Mouse (Mus musculus): Measurements from ENCODE around the gene Btbd18. TPM values are rescaled to one million over a fixed set of nuclear protein-coding genes. Genes with fewer than 3 reads are reported as not detected.

The Btbd18 gene
- 0.16 TPM for polyA plus RNA-seq (2017; shearing (Covaris generic))

GRCm38 (mm10) chr2:84658806-84659205 lies at the start of gene Btbd18:
Gene Btbd18 (plus strand): TSS chr2:84659079.

GRCm38 (mm10) chr2:84650464-84651195 lies 8.2 kb upstream of the Btbd18 start, which contains the start of gene Ctnnd1:
Gene Ctnnd1 (minus strand): TSS chr2:84650765.

GRCm38 (mm10) chr2:84670569-84670933 lies 11.7 kb downstream of the Btbd18 start, which contains the start of gene Selenoh:
Gene Selenoh (minus strand): TSS chr2:84670770.

GRCm38 (mm10) chr2:84677968-84678880 lies 19.3 kb downstream of the Btbd18 start, which contains the start of the genes Gm28635 and Med19:
Gene Gm28635 (minus strand): TSS chr2:84678041.
Gene Med19 (plus strand): TSS chr2:84678402.

GRCm38 (mm10) chr2:84679016-84679415 lies 20.1 kb downstream of the Btbd18 start, which contains the start of gene Tmx2:
Gene Tmx2 (minus strand): TSS chr2:84679140.

GRCm38 (mm10) chr2:84714811-84715561 lies 56.1 kb downstream of the Btbd18 start, which contains the start of gene Zdhhc5:
Gene Zdhhc5 (minus strand): TSS chr2:84715180.

Other genes starting within 250 kb of the Btbd18 start
- gene Calcrl, start 233.7 kb upstream of the Btbd18 start, polyA plus RNA-seq (2017; shearing (Covaris generic)) = 36.0 TPM
- gene Tfpi, start 182.3 kb upstream of the Btbd18 start, polyA plus RNA-seq (2017; shearing (Covaris generic)) = 9.9 TPM
- gene Ctnnd1, start 8.3 kb upstream of the Btbd18 start, polyA plus RNA-seq (2017; shearing (Covaris generic)) = 4.3 TPM
- gene Selenoh, start 11.7 kb downstream of the Btbd18 start, polyA plus RNA-seq (2017; shearing (Covaris generic)) = 88.2 TPM
- not detected for gene Gm28635, start 19.0 kb downstream of the Btbd18 start, polyA plus RNA-seq (2017; shearing (Covaris generic))
- 37.8 TPM for gene Med19, start 19.3 kb downstream of the Btbd18 start, polyA plus RNA-seq (2017; shearing (Covaris generic))
- 122 TPM for gene Tmx2, start 20.1 kb downstream of the Btbd18 start, polyA plus RNA-seq (2017; shearing (Covaris generic))
- gene Zdhhc5, start 56.1 kb downstream of the Btbd18 start, polyA plus RNA-seq (2017; shearing (Covaris generic)) = 29.0 TPM
- 68.6 TPM for gene Clp1, start 68.3 kb downstream of the Btbd18 start, polyA plus RNA-seq (2017; shearing (Covaris generic))
- gene Ypel4, start 75.0 kb downstream of the Btbd18 start, polyA plus RNA-seq (2017; shearing (Covaris generic)) = 3.9 TPM
- not detected for gene Gm19426, start 84.6 kb downstream of the Btbd18 start, polyA plus RNA-seq (2017; shearing (Covaris generic))
- not detected for gene Serping1, start 116.4 kb downstream of the Btbd18 start, polyA plus RNA-seq (2017; shearing (Covaris generic))
- 74.0 TPM for gene Ube2l6, start 139.7 kb downstream of the Btbd18 start, polyA plus RNA-seq (2017; shearing (Covaris generic))
- not detected for gene Smtnl1, start 163.6 kb downstream of the Btbd18 start, polyA plus RNA-seq (2017; shearing (Covaris generic))
- gene Timm10, start 167.9 kb downstream of the Btbd18 start, polyA plus RNA-seq (2017; shearing (Covaris generic)) = 33.3 TPM
- gene Slc43a1, start 179.8 kb downstream of the Btbd18 start, polyA plus RNA-seq (2017; shearing (Covaris generic)) = 7.9 TPM
- gene Rtn4rl2, start 227.6 kb downstream of the Btbd18 start, polyA plus RNA-seq (2017; shearing (Covaris generic)) = not detected

Measured in inflammation-experienced regulatory T-cells, adult 16 weeks (primary cell).